Mouse (Mus musculus): Measurements from ENCODE around the gene Kcnk4.

Kcnk4 gene

GRCm38 (mm10) chr19:6892512-6892911 is 41.8 kb downstream of the Kcnk4 start:
- DNase-seq (ENCODE audit: low read depth, low spot score): no peak

DNA sequence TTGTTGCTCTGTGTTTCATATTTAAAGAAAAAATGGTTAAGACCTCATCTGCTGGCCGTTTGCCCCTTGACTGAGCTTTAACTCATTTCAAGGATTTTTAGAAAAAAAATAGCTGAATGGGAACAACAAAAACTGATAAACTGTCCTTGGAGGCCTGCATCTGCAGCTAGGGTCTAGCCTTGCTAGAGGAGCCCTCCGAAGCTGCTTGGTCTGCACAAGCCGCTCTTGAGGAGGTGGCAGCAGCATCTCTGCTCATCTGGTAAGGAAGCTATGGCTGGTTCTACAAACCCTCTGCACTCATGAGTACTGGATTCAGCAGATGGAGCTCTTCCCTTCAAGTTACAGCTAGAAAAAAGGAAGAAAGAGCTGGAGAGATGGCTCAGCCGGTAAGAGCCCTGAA is 56.4 kb downstream of the Kcnk4 start:
- no peak for DNase-seq (ENCODE audit: low read depth, low spot score)

DNA sequence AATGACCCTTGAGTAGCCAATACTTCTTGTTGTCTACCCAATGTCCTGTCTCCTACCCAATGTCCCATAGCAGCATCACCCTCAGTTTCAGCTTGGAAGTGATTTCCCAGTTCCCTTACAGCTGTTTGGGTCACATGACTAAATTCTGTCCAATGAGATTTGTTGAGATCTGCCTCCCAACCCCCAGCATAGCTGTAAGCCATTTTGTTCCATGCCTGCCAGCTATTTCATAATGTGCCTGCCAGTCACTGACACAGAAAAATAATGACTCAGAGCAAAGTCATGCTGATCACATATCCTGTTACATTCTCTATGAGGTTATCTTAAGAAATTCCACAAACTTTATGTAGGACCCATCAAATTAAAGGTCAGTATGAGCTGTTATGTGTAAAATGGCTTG is 57.5 kb downstream of the Kcnk4 start:
- no peak for DNase-seq (ENCODE audit: low read depth, low spot score)

GRCm38 (mm10) chr19:6875834-6876233 is 58.5 kb downstream of the Kcnk4 start:
- no peak for DNase-seq (ENCODE audit: low read depth, low spot score)

GRCm38 (mm10) chr19:6874257-6874656 is 60.1 kb downstream of the Kcnk4 start:
- DNase-seq (ENCODE audit: low read depth, low spot score): no peak
